Comparison of ENCODE assay signal across 13 mouse cellular contexts in genomic region chr9:123058724-123059292, GRCm38 (mm10). TPM values are rescaled to one million over a fixed set of nuclear protein-coding genes. Genes with fewer than 3 reads are reported as not detected.
A peak's percentile ranks its signal among the peaks of the same experiment; 100 is the strongest.
DNase-seq lines count a peak whose midpoint lies in the region; ATAC-seq and TF ChIP-seq lines count a peak whose summit lies in the region.
"Had no signal": no experiment of that assay in that cellular context is flagged by ENCODE, and none has a peak within 500 bp of the region (broad histone marks: within the 10 kb centered on the region; RNA-seq: fewer than 3 reads in every experiment).

No protein-coding gene starts in this region.

- no peak overlapping the region for H3K4me3 ChIP-seq in liver, adult 2 months (ENCODE audit: insufficient read depth, low read depth, low read length)
- no peak overlapping the region for H3K4me3 ChIP-seq in liver, embryonic 12.5 days
- H3K4me3 ChIP-seq in midbrain, embryonic 11.5 days (ENCODE audit: low read depth, low read length): no peak overlapping the region
- H3K4me3 ChIP-seq: liver, embryonic 13.5 days; midbrain, embryonic 15.5 days had no signal

- H3K27ac ChIP-seq in liver, adult 2 months (replicated peaks; ENCODE audit: insufficient read depth, low read depth, low read length): no peak overlapping the region
- no peak overlapping the region for H3K27ac ChIP-seq in liver, embryonic 12.5 days
- H3K27ac ChIP-seq in midbrain, embryonic 11.5 days (ENCODE audit: low read depth, low read length): no peak overlapping the region
- H3K27ac ChIP-seq: kidney, postnatal 0 days; liver, embryonic 13.5 days; midbrain, embryonic 15.5 days had no signal

- no peaks in the 10 kb centered on the region for H3K36me3 ChIP-seq in liver, adult 2 months (ENCODE audit: control insufficient read depth, insufficient read depth, low read length)
- no peaks in the 10 kb centered on the region for H3K36me3 ChIP-seq in liver, embryonic 12.5 days
- no peaks in the 10 kb centered on the region for H3K36me3 ChIP-seq in midbrain, embryonic 11.5 days (ENCODE audit: control insufficient read depth, insufficient read depth, low read length)
- H3K36me3 ChIP-seq: liver, embryonic 13.5 days; midbrain, embryonic 15.5 days had no signal

- no peak for TF ChIP-seq POLR2A in liver, adult 2 months (IDR thresholded peaks at IDR 0.05; ENCODE audit: extremely low read depth, insufficient read depth, low read length)

- no peaks in the 10 kb centered on the region for H3K9me3 ChIP-seq in liver, embryonic 12.5 days (replicated peaks)
- no peaks in the 10 kb centered on the region for H3K9me3 ChIP-seq in midbrain, embryonic 11.5 days (ENCODE audit: control insufficient read depth, low read length)
- H3K9me3 ChIP-seq: liver, embryonic 13.5 days; midbrain, embryonic 15.5 days had no signal

- peak; percentile 9 for DNase-seq in liver, adult 2 months (ENCODE audit: extremely low read depth, low read depth, low spot score)
- peak; percentile 76 for DNase-seq in T-cell, adult 2 months (ENCODE audit: low spot score)
- DNase-seq in lung, postnatal 36 days: peak; percentile 20
- DNase-seq in thymus, postnatal 10 days (ENCODE audit: low spot score in 2 of 2): peak; percentile 24 to 26
- DNase-seq in midbrain, embryonic 11.5 days (ENCODE audit: low spot score, missing footprints): no peak
- no peak for DNase-seq in left cerebral cortex, adult 8-10 months (ENCODE audit: low spot score in 2 of 2)
- no peak for DNase-seq in frontal cortex, postnatal 25 days (ENCODE audit: low spot score in 2 of 2)
- DNase-seq: liver, embryonic 13.5 days had no signal

- peaks cover 2% of the 10 kb centered on the region; the same call in 1 of the 2 replicates for H3K27me3 ChIP-seq in liver, adult 2 months (ENCODE audit: control insufficient read depth, insufficient read depth, low read length)
- H3K27me3 ChIP-seq in liver, embryonic 12.5 days (replicated peaks): no peaks in the 10 kb centered on the region
- no peaks in the 10 kb centered on the region for H3K27me3 ChIP-seq in midbrain, embryonic 11.5 days (ENCODE audit: control insufficient read depth, insufficient read depth, low read length)
- H3K27me3 ChIP-seq: liver, embryonic 13.5 days; midbrain, embryonic 15.5 days had no signal

- no peak overlapping the region for H3K4me2 ChIP-seq in liver, embryonic 12.5 days
- H3K4me2 ChIP-seq in midbrain, embryonic 11.5 days: no peak overlapping the region
- H3K4me2 ChIP-seq: liver, embryonic 13.5 days; midbrain, embryonic 15.5 days had no signal

- ATAC-seq in liver, embryonic 12.5 days: no peak
- ATAC-seq in midbrain, embryonic 11.5 days (ENCODE audit: low FRiP score): no peak
- ATAC-seq: hindbrain, embryonic 16.5 days; midbrain, embryonic 15.5 days had no signal

- no peak for TF ChIP-seq CTCF in liver, adult 2 months (IDR thresholded peaks at IDR 0.05; ENCODE audit: low read depth, low read length)

- no peaks in the 10 kb centered on the region for H3K79me2 ChIP-seq in liver, adult 2 months (ENCODE audit: control insufficient read depth, insufficient read depth, low read length)

- no peaks in the 10 kb centered on the region for H3K4me1 ChIP-seq in liver, adult 2 months (ENCODE audit: control insufficient read depth, insufficient read depth, low read length)
- H3K4me1 ChIP-seq in liver, embryonic 12.5 days: no peaks in the 10 kb centered on the region
- H3K4me1 ChIP-seq in midbrain, embryonic 11.5 days (ENCODE audit: control insufficient read depth, insufficient read depth, low read length): no peaks in the 10 kb centered on the region
- H3K4me1 ChIP-seq: liver, embryonic 13.5 days; midbrain, embryonic 15.5 days had no signal

- no peak overlapping the region for H3K9ac ChIP-seq in liver, adult 2 months (ENCODE audit: low read depth, low read length)
- H3K9ac ChIP-seq in liver, embryonic 12.5 days: no peak overlapping the region
- H3K9ac ChIP-seq in midbrain, embryonic 11.5 days (ENCODE audit: low read length): no peak overlapping the region
- H3K9ac ChIP-seq: liver, embryonic 13.5 days; midbrain, embryonic 15.5 days had no signal

RNA-seq across cellular contexts. Expression of gene Tgm4, which starts 24.3 kb away (rescaled TPM):
- not detected in 2 replicates for total RNA-seq in liver, adult 2 months (2014; rRNA removed)
- not detected in 2 replicates for polyA plus RNA-seq in liver, adult 2 months (2012; rRNA removed)
- polyA plus RNA-seq in liver, embryonic 12.5 days (2016; fragmentation: Nextera tagmentation; extraction: Ambion mirVana): 0.14 and 0.17 TPM in 2 replicates
- polyA plus RNA-seq in midbrain, embryonic 11.5 days (2014; fragmentation: Nextera tagmentation; extraction: Ambion mirVana): 0.38 and 0.43 TPM in 2 replicates
- 1 to 10 TPM in 3 of 4 experiments, under 1 TPM in 1; 0.88 to 3.2 (median 1.6) TPM for total RNA-seq in left cerebral cortex, adult 8-10 months (2022)
- total RNA-seq: gastrocnemius, adult 8-10 months had no signal
- polyA plus RNA-seq: kidney, postnatal 0 days; liver, embryonic 13.5 days had no signal

RNA-seq across cellular contexts. Expression of gene Tmem42, which starts 37.7 kb away (rescaled TPM):
- total RNA-seq in liver, adult 2 months (2014; rRNA removed): 7.7 and 9.7 TPM in 2 replicates
- polyA plus RNA-seq in liver, adult 2 months (2012; rRNA removed): 13.3 and 16.0 TPM in 2 replicates
- polyA plus RNA-seq in liver, embryonic 12.5 days (2016; fragmentation: Nextera tagmentation; extraction: Ambion mirVana): 6.8 and 7.1 TPM in 2 replicates
- polyA plus RNA-seq in midbrain, embryonic 11.5 days (2014; fragmentation: Nextera tagmentation; extraction: Ambion mirVana): 19.2 and 23.1 TPM in 2 replicates
- 10 to 100 TPM; 24.1 to 27.6 (median 26.2) TPM for total RNA-seq in left cerebral cortex, adult 8-10 months (2022)

RNA-seq across cellular contexts. Expression of gene Zdhhc3, which starts 54.2 kb away (rescaled TPM):
- total RNA-seq in liver, adult 2 months (2014; rRNA removed): 12.6 and 14.5 TPM in 2 replicates
- 45.1 and 55.7 TPM in 2 replicates for polyA plus RNA-seq in liver, adult 2 months (2012; rRNA removed)
- 51.2 and 52.1 TPM in 2 replicates for polyA plus RNA-seq in liver, embryonic 12.5 days (2016; fragmentation: Nextera tagmentation; extraction: Ambion mirVana)
- 60.3 and 68.4 TPM in 2 replicates for polyA plus RNA-seq in midbrain, embryonic 11.5 days (2014; fragmentation: Nextera tagmentation; extraction: Ambion mirVana)
- 10 to 100 TPM; 61.7 to 72.3 (median 68.8) TPM for total RNA-seq in left cerebral cortex, adult 8-10 months (2022)

RNA-seq across cellular contexts. Expression of gene Exosc7, which starts 54.2 kb away (rescaled TPM):
- 37.7 and 44.4 TPM in 2 replicates for total RNA-seq in liver, adult 2 months (2014; rRNA removed)
- polyA plus RNA-seq in liver, adult 2 months (2012; rRNA removed): 23.2 and 25.3 TPM in 2 replicates
- 116 and 123 TPM in 2 replicates for polyA plus RNA-seq in liver, embryonic 12.5 days (2016; fragmentation: Nextera tagmentation; extraction: Ambion mirVana)
- 115 and 129 TPM in 2 replicates for polyA plus RNA-seq in midbrain, embryonic 11.5 days (2014; fragmentation: Nextera tagmentation; extraction: Ambion mirVana)
- total RNA-seq in left cerebral cortex, adult 8-10 months (2022): 10 to 100 TPM; 34.7 to 46.4 (median 40.9) TPM

Comparison
In these comparisons a context has a peak if more than half of its experiments do, and no peak if none do; other contexts are left out.
1. DNase-seq: peak in liver, adult 2 months (single experiment), T-cell, adult 2 months (single experiment), lung, postnatal 36 days (single experiment) and thymus, postnatal 10 days (2 of 2); none in midbrain, embryonic 11.5 days (single experiment), left cerebral cortex, adult 8-10 months (0 of 2) and frontal cortex, postnatal 25 days (0 of 2).